Mouse (Mus musculus): Measurements from ENCODE around the gene Dvl2. TPM values are rescaled to one million over a fixed set of nuclear protein-coding genes. Genes with fewer than 3 reads are reported as not detected.

The Dvl2 gene
- total RNA-seq, 2 experiments from 2014 or later = 28.6 to 32.9 TPM

- DNase-seq (ENCODE audit: low spot score in 2 of 2) = peak in 1 of 2 experiments; percentile 58
These were observed 23.2 kb downstream of the Dvl2 start for GRCm38 (mm10) chr11:70023481-70024150.

GRCm38 (mm10) chr11:70024151-70024514 is 23.7 kb downstream of the Dvl2 start:
- no peak for DNase-seq (ENCODE audit: low spot score in 2 of 2)

- DNase-seq (ENCODE audit: low spot score in 2 of 2) = no peak
These were observed 26.3 kb downstream of the Dvl2 start for GRCm38 (mm10) chr11:70026689-70027088.

GRCm38 (mm10) chr11:70027397-70027796 is 27.0 kb downstream of the Dvl2 start:
- peak; percentile 42 to 61 for DNase-seq (ENCODE audit: low spot score in 2 of 2)

- DNase-seq (ENCODE audit: low spot score in 2 of 2) = no peak
These were observed 28.2 kb downstream of the Dvl2 start for GRCm38 (mm10) chr11:70028401-70029129.

- DNase-seq (ENCODE audit: low spot score in 2 of 2) = peak; percentile 76 to 87
These were observed 28.9 kb downstream of the Dvl2 start for GRCm38 (mm10) chr11:70029130-70029801.

GRCm38 (mm10) chr11:70029829-70030550 is 29.6 kb downstream of the Dvl2 start:
- DNase-seq (ENCODE audit: low spot score in 2 of 2) = no peak

- DNase-seq (ENCODE audit: low spot score in 2 of 2) = no peak
These were observed 30.4 kb downstream of the Dvl2 start for GRCm38 (mm10) chr11:70030651-70031320.

- no peak for DNase-seq (ENCODE audit: low spot score in 2 of 2)
These were observed 30.9 kb downstream of the Dvl2 start for GRCm38 (mm10) chr11:70031321-70031670.

GRCm38 (mm10) chr11:70038174-70038573 is 37.8 kb downstream of the Dvl2 start:
- DNase-seq (ENCODE audit: low spot score in 2 of 2) = no peak

GRCm38 (mm10) chr11:70039631-70040030 is 39.2 kb downstream of the Dvl2 start:
- no peak for DNase-seq (ENCODE audit: low spot score in 2 of 2)

- no peak for DNase-seq (ENCODE audit: low spot score in 2 of 2)
These were observed 39.8 kb downstream of the Dvl2 start for GRCm38 (mm10) chr11:70040184-70040583.

GRCm38 (mm10) chr11:70042309-70043085 is 42.1 kb downstream of the Dvl2 start:
- no peak for DNase-seq (ENCODE audit: low spot score in 2 of 2)

- peak in 1 of 2 experiments; percentile 3 for DNase-seq (ENCODE audit: low spot score in 2 of 2)
These were observed 43.3 kb downstream of the Dvl2 start for GRCm38 (mm10) chr11:70043665-70044064.

GRCm38 (mm10) chr11:70045435-70045834 is 45.0 kb downstream of the Dvl2 start:
- DNase-seq (ENCODE audit: low spot score in 2 of 2) = peak in 1 of 2 experiments; percentile 1

GRCm38 (mm10) chr11:70049366-70049765 is 49.0 kb downstream of the Dvl2 start:
- DNase-seq (ENCODE audit: low spot score in 2 of 2) = no peak

- DNase-seq (ENCODE audit: low spot score in 2 of 2) = no peak
These were observed 49.4 kb downstream of the Dvl2 start for GRCm38 (mm10) chr11:70049816-70050215.

- DNase-seq (ENCODE audit: low spot score in 2 of 2) = no peak
These were observed 52.8 kb downstream of the Dvl2 start for GRCm38 (mm10) chr11:70053156-70053555.

- DNase-seq (ENCODE audit: low spot score in 2 of 2) = no peak
These were observed 53.6 kb downstream of the Dvl2 start, which contains the start of gene Asgr1 for GRCm38 (mm10) chr11:70053898-70054570. Gene Asgr1, plus strand, starts transcription at chr11:70054085.

Measured in left cerebral cortex, adult 18-20 months (tissue).